Mouse (Mus musculus) urinary bladder, postnatal 36 days (tissue): ENCODE measurements around the gene Mkrn3.

Experiments used
- DNase-seq, 2 experiments: peaks; one replicate each; pipeline ENCODE4 v3.0.0; 2022; ENCODE audit warnings: low spot score in 2 of 2, mixed read lengths in 1 of 2

Gene Mkrn3

DNA sequence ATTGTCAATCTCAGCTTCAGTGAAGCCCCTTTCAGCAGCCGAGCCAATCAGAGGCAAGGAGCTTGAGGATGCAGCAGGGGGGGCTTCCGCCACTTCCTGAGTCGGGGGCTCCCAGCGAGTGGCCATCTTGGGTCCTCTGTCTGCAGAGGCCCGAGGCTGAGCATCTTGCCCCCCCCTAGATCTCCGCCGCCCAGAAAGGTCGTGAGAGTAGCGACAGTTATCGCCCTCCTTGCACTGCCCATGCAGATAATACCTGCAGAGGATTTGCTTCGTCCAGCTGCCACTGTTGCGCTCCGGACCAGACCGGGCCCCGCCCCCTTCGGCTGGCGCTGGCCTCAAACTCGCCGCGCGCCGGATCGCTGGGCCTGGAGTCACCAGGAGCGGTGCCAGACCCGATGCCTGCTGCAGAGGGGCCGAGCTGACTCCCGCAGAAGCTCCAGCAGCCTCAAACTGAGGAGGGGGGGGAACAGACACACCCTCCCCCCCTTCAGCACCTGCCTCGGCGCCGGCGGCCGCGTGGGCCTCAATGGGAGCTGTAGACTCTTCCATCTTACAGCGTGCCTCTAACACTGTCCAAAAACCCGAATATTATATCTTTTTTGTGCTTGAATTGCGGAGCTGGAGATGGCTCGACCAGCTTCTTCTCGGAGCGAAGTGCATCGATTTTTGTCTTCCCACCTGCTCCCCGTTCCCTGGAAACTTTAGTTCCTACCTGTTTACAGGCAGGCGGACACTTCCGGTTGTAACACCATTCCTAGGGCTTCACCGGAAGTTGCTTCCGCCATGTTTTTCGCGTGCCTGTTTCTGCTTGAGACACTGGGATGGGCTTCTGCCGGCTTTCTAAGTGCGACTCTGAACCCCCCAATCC is at the start of gene Mkrn3:
Gene Mkrn3 (minus strand): TSS at position 647 of the 868 bp plus-strand sequence.
- DNase-seq = peak; percentile 60 to 77

DNA sequence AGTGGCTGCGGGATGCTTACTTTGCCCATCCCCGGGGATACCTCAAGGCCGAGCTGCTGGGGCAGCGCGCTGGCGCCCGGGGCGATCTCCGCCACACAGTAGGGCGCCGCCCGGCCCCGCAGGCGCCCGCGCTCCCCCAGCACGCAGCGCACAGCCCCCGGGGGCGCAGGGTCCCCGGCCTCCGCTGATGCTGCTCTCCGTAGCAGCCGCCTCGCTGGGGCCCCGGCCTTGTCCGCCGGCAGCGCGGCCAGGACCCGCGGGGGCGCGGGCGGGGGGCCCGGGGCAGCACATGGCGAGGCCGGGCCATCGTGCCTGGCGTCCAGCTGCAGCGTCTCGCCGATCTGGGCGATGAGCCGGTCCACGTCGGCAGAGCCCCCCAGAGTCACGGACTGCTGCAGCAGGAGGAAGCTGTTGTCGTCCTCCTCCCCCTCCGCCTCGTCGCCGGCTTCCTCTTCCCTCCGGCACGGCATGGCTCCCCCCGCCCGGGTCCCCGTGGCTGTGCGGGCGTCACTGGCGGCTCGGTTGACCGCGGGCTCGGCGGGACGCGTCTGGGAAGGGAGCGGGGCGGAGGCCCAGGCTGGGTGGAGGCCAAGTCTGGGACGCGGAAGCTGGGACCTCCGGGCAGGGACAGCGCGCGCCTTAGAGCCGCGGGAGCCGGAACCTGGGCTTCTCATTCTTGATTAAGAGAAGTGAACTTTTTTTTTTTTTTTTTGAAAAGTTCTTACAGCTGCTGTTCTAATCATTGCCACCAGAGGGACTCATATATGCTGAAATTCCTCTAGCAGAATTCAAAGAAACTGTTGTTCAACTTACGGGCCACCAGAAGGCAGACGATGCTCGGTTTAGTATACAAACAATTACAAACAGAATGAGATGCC is 44.2 kb upstream of the Mkrn3 start, which contains the start of gene Peg12:
Gene Peg12 (minus strand): TSS at position 633 of the 878 bp plus-strand sequence.
- peak; percentile 33 to 41 for DNase-seq

GRCm38 (mm10) chr7:62463007-62463877 is 43.3 kb upstream of the Mkrn3 start:
- peak in 1 of 2 experiments; percentile 3 for DNase-seq

GRCm38 (mm10) chr7:62462229-62463006 is 42.5 kb upstream of the Mkrn3 start:
- no peak for DNase-seq

GRCm38 (mm10) chr7:62452353-62452752 is 32.4 kb upstream of the Mkrn3 start:
- no peak for DNase-seq

DNA sequence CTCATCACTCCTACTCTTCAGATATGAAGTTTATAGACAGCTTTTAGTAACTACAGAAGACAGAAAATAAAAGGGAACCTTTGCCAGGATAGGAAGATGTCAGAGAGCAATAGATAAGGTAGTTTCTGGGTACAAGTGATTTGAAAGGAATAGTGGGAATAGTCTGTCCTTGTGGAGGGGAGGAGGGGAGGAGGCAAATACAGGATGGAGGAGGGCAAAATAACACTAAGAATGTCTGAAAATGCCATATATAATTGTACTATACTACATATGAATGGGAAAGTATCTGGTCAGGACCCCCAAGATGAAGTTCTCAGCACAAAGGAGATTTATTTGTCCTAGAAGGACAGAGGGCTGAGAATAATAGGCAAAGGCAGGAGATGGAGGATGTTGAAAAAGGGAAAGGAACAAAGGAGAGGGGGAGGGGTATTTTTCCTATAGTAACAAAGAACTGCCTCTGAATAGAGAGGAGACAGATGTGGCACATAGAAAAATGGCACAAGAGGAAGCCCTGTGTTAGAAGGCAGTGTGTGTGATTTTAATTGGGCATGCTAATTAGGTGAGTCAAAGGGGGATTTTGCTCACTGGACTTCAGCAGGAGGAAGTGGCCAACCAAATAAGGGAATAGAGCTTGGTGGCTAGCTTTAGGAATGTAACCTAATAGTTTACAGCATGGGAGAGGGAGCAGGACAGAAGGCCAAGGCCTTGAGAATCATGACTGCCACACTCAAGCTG is 25.7 kb upstream of the Mkrn3 start:
- DNase-seq = no peak

DNA sequence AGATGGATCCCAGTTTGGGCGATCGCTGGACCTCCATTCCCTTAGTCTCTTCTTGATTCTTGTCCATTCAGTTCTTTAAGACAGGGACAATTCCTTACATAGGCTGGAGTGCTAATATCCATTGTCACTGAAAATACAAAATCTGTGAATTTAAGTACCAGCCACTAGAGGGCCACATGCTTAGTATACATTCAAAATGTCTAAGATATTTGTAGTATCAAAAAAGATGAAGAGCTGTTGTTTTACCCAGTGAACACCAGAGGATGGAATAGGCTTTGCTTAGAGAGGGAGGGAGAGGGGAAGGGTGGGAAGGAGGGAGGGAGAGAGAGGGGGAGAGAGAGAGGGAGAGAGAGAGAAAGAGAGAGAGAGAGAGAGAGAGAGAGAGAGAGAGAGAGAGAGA is 16.5 kb upstream of the Mkrn3 start:
- DNase-seq = no peak

- no peak for DNase-seq
These were observed 13.3 kb upstream of the Mkrn3 start for GRCm38 (mm10) chr7:62433243-62433642.

GRCm38 (mm10) chr7:62428337-62428736 is 8.4 kb upstream of the Mkrn3 start:
- DNase-seq = peak in 1 of 2 experiments; percentile 3

- no peak for DNase-seq
These were observed 3.3 kb upstream of the Mkrn3 start for GRCm38 (mm10) chr7:62423210-62423609.

GRCm38 (mm10) chr7:62420566-62420965 is 627 bp upstream of the Mkrn3 start:
- DNase-seq = no peak

- no peak for DNase-seq
These were observed 840 bp downstream of the Mkrn3 start for GRCm38 (mm10) chr7:62419105-62419492.

- no peak for DNase-seq
These were observed 1.6 kb downstream of the Mkrn3 start for GRCm38 (mm10) chr7:62418346-62418745.

GRCm38 (mm10) chr7:62416173-62416572 is 3.8 kb downstream of the Mkrn3 start:
- DNase-seq = no peak

DNA sequence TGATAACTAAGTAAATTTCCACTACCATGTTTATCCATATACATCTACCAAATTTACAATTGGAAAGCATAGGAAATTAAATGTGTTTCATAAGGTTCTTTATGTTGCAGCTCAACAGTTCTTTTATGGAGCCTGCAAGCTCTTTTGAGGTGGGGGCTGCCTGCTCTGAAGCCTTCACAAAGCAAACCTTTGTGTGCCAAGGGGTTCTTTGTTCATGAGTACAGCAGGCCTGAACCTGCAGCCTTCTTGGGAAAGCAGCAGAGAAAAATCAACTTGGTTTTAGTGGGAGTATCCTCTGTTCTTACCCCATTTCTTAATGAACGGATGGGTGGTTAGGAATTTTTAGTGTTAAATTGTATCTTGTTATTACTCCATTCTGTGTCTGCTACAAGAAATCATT is 4.7 kb downstream of the Mkrn3 start:
- DNase-seq = no peak

DNA sequence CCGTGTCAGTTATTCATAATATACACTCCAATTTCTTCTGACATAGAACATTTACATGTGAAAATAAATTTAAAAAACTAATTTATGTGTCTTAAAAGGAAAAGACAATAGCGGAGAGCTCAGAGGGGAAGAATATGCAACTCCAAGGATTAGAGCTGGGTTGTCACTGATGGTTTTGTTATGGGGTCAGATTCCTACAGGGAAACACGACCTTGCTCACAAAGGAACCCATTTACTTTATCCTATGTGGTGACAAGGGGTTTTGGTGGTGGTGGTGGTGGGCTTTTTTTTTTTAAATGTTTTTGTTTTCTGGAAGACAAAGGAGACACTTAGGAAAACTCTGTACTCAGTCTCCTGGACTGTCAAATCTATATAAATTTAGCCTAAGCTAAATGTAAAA is 12.1 kb downstream of the Mkrn3 start:
- no peak for DNase-seq

- DNase-seq = no peak
These were observed 13.3 kb downstream of the Mkrn3 start for GRCm38 (mm10) chr7:62406573-62407050.

- DNase-seq = no peak
These were observed 27.7 kb downstream of the Mkrn3 start for GRCm38 (mm10) chr7:62392202-62392601.

GRCm38 (mm10) chr7:62388291-62388690 is 31.6 kb downstream of the Mkrn3 start:
- no peak for DNase-seq

DNA sequence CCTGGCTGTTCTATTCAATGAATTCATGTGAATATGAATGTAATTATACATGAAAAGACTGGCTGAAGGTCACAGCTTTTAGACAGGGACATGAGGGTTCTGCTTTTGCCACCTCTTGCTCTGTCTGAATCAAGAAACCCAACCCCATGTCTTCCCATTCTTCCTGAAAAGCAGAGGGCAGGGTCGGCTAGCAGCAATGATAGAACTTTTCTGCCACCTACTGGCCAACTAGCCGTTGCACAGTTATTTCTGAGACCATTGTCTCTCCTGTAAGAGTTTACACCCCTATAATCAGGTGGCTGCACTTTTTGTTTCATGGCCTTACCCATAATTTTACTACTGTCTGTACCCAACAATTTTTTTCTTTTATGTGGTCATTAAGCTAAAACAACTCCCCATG is 37.5 kb downstream of the Mkrn3 start:
- no peak for DNase-seq
